Mouse (Mus musculus) olfactory bulb, adult 2 months (tissue): ENCODE measurements around the gene Pycr2.

Experiments
- CTCF ChIP-seq: fragments of 200-500 bp; IDR thresholded peaks from 2 replicates; pipeline ENCODE4 v1.5.1; 2012; ENCODE audit warnings: low read depth, mild to moderate bottlenecking, low read length, moderate library complexity; ENCODE audit not compliant: insufficient read depth
- POLR2A ChIP-seq: fragments of 200-500 bp; IDR thresholded peaks from 2 replicates; pipeline ENCODE4 v1.6.1; 2012; ENCODE audit warnings: mild to moderate bottlenecking, low read depth, low read length, moderate library complexity; ENCODE audit not compliant: insufficient read depth

GRCm38 (mm10) chr1:180919686-180920085 is 15.6 kb downstream of the Pycr2 start:
- TF ChIP-seq CTCF (no peak), POLR2A (no peak)
